Mouse (Mus musculus) kidney, adult 2 months (tissue): Measurements from ENCODE around the gene Ahdc1.
A peak's percentile ranks its signal among the peaks of the same experiment; 100 is the strongest.

Experiments
- CTCF ChIP-seq: fragments of 200-500 bp; conservative IDR thresholded peaks from 2 replicates; pipeline ENCODE4 v1.5.1; 2011; ENCODE audit warnings: low read depth, mild to moderate bottlenecking, control low read depth, low read length, moderate library complexity, mixed read lengths; ENCODE audit not compliant: insufficient read depth, insufficient read length
- POLR2A ChIP-seq: fragments of 200-500 bp; IDR thresholded peaks from one replicate; pipeline ENCODE4 v1.6.1; 2011; ENCODE audit warnings: low read depth, low read length, control low read depth

GRCm38 (mm10) chr4:133085783-133086342 lies 74.8 kb downstream of the Ahdc1 start:
- TF ChIP-seq CTCF (no peak), POLR2A (peak; percentile 0)
